Mouse (Mus musculus) urinary bladder, postnatal 10 days (tissue): ENCODE measurements around the gene Mmrn1.
"Not testable (repeated sequence)": the region's sequence is repeated elsewhere in the genome, so short reads cannot be mapped to it uniquely, and the experiment has no call there.

Experiments used
- DNase-seq: peaks from one replicate; pipeline ENCODE4 v3.0.0; 2022; ENCODE audit warnings: low spot score

Gene Mmrn1

GRCm38 (mm10) chr6:60924676-60925075 lies at the start of gene Mmrn1:
TSS of gene Mmrn1 (plus strand) at chr6:60924976.
- DNase-seq: not testable (repeated sequence)

DNA sequence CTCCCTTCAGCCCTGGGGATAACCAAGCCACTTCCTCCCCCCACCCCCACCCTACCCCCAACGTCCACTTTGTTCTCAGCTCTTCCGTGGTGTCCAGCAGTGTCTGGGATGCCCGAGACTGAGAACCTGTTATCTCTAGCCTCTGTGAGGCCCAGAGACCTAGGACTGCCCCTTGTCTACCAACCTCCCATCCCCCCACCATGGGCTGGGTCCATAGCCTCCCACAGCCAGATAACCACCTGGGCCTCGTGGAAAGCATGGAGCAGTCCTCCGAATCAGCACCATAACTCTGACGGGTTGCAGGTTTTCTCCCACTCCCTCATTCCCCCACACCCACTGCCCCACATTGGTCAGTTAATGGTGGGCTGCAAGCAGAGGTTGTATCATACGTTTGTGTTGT lies 44.4 kb upstream of the Mmrn1 start:
- no peak for DNase-seq

DNA sequence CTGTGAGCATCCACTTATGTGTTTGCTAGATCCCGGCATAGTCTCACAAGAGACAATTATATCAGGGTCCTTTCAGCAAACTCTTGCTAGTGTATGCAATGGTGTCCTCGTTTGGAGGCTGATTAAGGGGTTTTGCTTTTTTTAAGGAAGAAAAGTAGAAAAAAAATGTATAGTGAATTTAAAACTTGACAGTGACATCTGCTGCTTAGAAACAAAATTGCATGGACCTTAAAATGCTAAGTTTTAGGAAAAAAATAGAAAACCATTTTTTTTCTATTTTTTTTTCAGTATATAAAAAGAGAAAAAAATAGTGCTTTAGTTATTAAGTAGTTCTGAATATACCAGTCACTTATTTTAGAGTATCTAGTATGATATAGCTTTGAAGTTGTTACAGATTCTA lies 43.2 kb upstream of the Mmrn1 start:
- DNase-seq: no peak

DNA sequence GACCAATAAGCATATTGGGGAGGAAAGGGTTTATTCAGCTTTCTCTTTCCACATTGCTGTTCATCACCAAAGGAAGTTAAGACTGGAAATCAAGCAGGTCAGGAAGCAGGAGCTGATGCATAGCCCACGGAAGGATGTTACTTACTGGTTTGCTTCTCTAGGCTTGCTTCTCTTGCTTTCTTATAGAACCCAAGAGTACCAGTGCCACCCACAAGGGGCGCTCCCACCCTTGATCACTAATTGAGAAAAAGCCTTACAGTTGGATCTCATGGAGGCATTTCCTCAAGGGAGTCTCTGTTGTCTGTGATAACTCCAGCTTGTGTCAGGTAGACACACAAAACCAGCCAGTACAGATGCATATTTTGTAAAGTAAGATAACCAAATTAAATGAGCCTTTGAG lies 17.5 kb upstream of the Mmrn1 start:
- DNase-seq: no peak

- no peak for DNase-seq
Observed at GRCm38 (mm10) chr6:60931364-60931763, 6.6 kb downstream of the Mmrn1 start.

DNA sequence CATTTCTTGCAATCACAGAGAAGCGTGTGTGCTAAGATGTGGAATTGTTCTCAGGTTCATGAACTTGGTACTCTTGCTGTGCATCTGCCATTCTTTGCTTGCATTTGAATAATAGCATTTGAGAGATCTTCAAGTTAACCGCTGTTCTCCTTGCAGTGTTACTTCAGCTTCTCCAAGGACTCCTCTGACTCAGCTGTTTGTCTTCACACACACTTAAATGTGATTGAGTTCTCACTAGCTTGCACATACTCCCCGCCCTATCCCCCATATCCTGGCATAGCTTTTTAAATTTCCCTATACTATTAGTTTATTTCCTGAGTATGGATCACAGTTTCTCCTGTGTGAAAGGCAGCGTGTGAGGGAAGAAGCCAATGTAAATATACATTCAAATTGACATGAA lies 10.1 kb downstream of the Mmrn1 start:
- DNase-seq: no peak

GRCm38 (mm10) chr6:60935448-60936130 lies 10.8 kb downstream of the Mmrn1 start:
- no peak for DNase-seq

DNA sequence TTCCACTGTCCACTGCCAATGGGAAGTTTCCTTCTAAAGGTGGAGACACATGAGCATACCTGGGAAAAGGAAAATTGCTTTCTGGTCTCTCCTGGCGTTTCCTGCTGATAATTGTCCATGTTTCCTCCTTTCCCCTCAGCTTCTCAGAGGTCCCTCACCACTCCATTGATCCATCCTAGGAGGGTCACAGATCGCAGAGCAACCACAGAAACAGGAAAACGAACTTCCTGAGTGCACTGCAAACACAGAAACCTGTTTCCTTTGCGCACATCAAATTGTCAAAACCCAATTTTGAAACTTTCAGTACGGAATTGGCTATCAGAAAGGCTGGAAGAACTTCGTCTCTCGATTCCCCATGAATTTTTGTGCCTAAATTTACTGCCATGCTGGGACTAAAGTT lies 19.4 kb downstream of the Mmrn1 start:
- DNase-seq: no peak

- no peak for DNase-seq
Observed at GRCm38 (mm10) chr6:60944621-60945020, 19.8 kb downstream of the Mmrn1 start.

DNA sequence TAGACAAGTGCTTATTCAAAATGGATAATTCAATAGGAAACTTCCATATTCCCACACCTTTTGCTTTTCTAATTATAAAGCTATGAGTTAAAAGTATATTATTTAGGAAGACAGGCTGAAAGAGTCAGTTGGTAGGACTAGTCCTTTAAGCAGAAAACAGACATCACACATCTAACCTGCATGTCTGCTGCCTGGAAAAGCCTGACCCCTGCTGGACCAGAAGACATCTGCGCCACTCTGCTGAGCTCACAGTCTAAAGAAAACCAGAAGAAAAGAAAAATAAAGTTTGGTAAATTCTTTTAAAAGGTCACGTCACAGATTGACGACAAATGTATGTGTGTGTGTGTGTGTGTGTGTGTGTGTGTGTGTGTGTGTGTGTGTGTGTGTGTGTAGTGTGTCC lies 25.6 kb downstream of the Mmrn1 start:
- DNase-seq: no peak

DNA sequence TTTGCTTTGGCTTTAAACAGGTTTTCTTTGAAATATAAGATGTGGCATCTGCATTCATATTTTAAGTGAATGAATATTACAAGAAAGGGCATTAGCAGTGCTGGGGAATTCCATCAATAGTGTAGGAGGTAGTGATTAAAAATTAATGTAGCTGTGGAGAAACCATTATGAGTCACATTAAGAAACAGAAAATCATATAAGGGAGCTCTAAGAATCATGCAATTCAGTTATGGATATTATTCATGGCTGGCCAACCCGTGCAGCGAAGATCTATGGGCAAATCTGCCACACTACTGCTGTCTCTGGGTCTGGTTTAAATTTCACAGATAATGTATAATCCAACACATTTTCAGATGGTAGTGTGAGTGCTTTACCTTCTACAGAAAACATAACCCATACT lies 36.5 kb downstream of the Mmrn1 start:
- DNase-seq: no peak

GRCm38 (mm10) chr6:60961838-60962237 lies 37.1 kb downstream of the Mmrn1 start:
- DNase-seq: no peak

- DNase-seq: no peak
Observed at GRCm38 (mm10) chr6:60962668-60963067, 37.9 kb downstream of the Mmrn1 start.

DNA sequence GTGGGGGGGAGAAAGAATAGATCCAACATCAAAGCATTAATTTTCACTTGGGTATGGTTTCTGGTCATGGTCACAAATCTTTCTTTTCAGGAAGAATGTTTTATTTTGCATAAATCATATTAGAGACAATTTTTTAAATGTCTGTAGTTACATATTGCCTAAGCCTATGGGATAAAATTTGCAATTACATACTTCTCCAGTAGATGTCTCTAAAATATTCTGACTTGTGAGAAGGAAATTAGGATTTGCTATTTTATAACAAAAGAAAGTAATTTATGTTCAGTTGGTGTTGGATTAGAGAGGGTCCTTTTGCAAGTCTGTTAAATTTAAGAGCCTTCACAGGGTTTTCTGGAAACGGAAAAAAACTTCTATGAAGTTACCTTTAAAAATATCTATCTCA lies 39.0 kb downstream of the Mmrn1 start:
- DNase-seq: no peak

GRCm38 (mm10) chr6:60966931-60967330 lies 42.2 kb downstream of the Mmrn1 start:
- DNase-seq: no peak

GRCm38 (mm10) chr6:60969407-60969806 lies 44.6 kb downstream of the Mmrn1 start:
- no peak for DNase-seq

- DNase-seq: no peak
Observed at GRCm38 (mm10) chr6:60970811-60971210, 46.0 kb downstream of the Mmrn1 start.

GRCm38 (mm10) chr6:60978610-60979009 lies 53.8 kb downstream of the Mmrn1 start:
- no peak for DNase-seq

DNA sequence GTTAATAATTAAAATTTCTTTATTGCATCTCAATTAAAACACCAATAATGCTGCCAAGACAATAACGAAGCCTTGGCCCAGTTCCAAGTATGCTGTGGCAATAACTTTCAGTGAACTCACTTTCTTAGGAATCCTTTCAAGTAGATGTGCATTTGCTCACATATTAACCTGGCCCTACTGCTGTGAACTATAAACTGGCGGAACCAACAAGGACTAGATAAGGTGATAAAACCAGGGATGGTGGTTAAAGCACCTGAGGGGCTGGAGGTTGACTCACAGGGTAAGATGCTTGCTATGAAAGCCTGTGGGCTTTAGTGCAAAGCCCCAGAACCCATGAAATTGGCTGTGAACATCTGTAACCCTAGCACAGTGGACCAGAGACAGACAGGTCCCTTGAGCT lies 54.3 kb downstream of the Mmrn1 start:
- DNase-seq: no peak

DNA sequence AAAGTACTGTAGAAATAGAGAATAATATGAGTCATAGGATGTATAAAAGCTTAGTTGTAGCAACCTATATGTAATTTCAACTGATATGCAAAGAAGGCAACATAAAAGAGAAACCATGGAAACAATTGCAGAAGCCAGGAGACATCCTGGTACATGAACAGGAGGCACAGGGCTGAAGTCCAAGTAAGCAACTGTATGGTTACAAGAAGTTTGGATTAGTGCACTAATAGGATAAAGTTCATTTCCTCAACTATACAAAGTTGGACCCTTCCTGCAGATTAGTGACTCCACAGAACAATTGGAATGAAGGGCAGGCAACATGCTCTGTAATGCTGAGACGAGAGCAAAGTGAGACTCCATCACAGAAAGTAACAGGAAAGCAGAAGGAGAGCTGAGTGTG lies 59.6 kb downstream of the Mmrn1 start:
- DNase-seq: no peak

- no peak for DNase-seq
Observed at GRCm38 (mm10) chr6:60985919-60986318, 61.1 kb downstream of the Mmrn1 start.

DNA sequence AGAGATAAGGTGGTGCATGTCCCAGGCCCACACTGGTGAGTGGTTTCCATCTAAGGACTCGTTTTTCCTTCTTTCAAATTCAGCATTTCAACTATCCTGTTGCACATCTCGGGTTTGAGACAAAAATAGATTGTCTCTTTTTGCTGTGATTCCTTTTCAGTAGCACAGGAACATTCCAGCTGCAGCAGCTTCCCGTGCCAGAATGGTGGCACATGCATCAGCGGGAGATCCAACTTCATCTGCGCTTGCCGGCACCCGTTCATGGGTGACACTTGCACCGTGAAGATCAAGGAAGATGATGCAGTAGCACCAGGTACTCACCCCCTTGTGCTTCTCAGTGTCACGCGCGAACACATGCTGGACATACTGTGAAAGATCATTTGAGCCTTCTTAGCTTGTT lies 62.1 kb downstream of the Mmrn1 start:
- no peak for DNase-seq

- DNase-seq: no peak
Observed at GRCm38 (mm10) chr6:60987804-60988203, 63.0 kb downstream of the Mmrn1 start.

GRCm38 (mm10) chr6:60992366-60992765 lies 67.6 kb downstream of the Mmrn1 start:
- no peak for DNase-seq
